Mouse (Mus musculus) lung, adult 2 months (tissue): ENCODE results near the gene Vmn1r55. TPM values are rescaled to one million over a fixed set of nuclear protein-coding genes. Genes with fewer than 3 reads are reported as not detected.
"Not testable (repeated sequence)": the region's sequence is repeated elsewhere in the genome, so short reads cannot be mapped to it uniquely, and the experiment has no call there.

Experiments
- DNase-seq: peaks from one replicate; pipeline ENCODE4 v3.0.0; 2022
- H3K4me1 ChIP-seq: fragments of 200-500 bp; 2 replicates; pipeline ENCODE4 v1.6.1; 2011; ENCODE audit warnings: low read length; ENCODE audit not compliant: control insufficient read depth, insufficient read depth
- H3K4me3 ChIP-seq: fragments of 200-500 bp; replicated peaks from 2 replicates; pipeline ENCODE3; 2011; ENCODE audit warnings: low read depth, mild to moderate bottlenecking, control low read depth, low read length; ENCODE audit errors: extremely low read depth
- CTCF ChIP-seq: fragments of 200-500 bp; IDR thresholded peaks from 2 replicates; pipeline ENCODE4 v1.5.1; 2011; ENCODE audit warnings: mild to moderate bottlenecking, low read length, control low read depth; ENCODE audit not compliant: insufficient read depth
- POLR2A ChIP-seq: fragments of 200-500 bp; IDR thresholded peaks from 2 replicates; pipeline ENCODE4 v1.6.1; 2011; ENCODE audit warnings: low read depth, mild to moderate bottlenecking, control low read depth, low read length, borderline replicate concordance; ENCODE audit errors: extremely low read depth
- WGBS: fragments of 180-500 bp; shearing (Covaris S2); methylation state at CpG from one replicate; pipeline ENCODE4 v1.1.7; 2018; 5-methylcytosine and 5-hydroxymethylcytosine counted together
- polyA plus RNA-seq: library from polyadenylated mRNA; depleted of rRNA; stranded (reverse); fragments of >200 nt; gene quantifications from 2 replicates; pipeline ENCODE4 v1.2.3, GENCODE M21; 2012; rRNA removed

The Vmn1r55 gene
- polyA plus RNA-seq, 1 experiment, result not detected

DNA sequence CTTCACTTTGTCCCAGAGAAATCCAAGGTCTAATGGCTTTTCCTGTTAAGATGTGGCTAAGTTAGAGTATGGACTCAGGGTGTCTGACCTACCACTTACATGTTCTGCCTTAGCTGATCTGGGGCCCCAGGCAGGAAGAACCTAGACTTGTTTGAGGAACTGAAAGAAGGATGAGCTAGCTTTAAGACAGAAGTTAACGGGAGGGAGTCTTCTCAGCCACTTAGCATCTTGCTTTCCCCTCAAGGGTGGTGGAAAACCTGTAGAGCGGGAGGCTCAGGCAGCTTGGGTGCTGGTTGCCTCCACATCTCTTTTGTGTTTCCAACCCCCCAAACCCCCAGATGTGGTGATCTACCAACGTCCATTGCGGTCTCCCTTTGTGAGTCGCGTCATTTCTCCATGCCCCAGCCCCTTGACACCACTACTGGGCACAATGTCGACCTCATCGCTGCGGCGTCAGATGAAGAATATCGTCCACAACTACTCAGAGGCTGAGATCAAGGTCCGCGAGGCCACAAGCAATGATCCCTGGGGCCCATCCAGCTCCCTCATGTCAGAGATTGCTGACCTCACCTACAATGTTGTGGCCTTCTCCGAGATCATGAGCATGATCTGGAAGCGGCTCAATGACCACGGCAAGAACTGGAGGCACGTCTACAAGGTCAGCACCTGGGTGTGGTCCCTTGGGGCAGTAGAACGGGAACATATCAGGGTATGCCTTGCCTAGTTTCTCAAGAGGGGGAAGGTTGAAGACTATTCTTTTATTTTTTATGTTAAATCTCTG is 66.0 kb downstream of the Vmn1r55 start:
- no peak for DNase-seq

DNA sequence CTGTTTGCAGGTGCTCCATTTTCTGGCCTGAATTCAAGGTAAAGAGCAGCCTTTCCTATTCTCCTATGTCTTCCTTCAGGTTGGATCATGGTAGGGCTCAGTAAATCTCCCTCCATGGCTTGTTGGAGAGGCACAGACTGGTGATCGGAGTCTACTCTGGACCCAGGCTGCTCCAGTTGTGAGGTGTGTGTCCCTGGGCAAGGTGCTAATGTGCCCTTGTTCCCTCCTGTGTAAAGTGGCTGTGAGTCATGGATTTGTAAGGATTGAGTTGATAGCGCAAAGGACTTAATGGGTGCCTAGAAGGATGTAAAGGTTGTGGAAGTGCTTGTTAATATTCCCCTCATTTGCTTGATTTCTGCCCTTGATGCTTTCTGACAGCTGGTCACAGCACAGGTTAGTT is 67.5 kb downstream of the Vmn1r55 start:
- Histone ChIP-seq H3K4me1 (peaks cover 6% of the 10 kb centered on the region; the same call in 1 of the 2 replicates), H3K4me3 (no peak overlapping the region)
- TF ChIP-seq POLR2A (no peak), CTCF (no peak)
- WGBS, result 86% methylated on average over 2 of the region's 2 CpGs
- no peak for DNase-seq

More for the DNA sequence above, 66.0 kb downstream of the Vmn1r55 start:
- WGBS, result 72% methylated on average over 18 of the region's 18 CpGs
- Histone ChIP-seq H3K4me1 (peaks cover 6% of the 10 kb centered on the region; the same call in 1 of the 2 replicates), H3K4me3 (no peak overlapping the region)
- no peak for TF ChIP-seq CTCF
- TF ChIP-seq POLR2A, result no peak

DNA sequence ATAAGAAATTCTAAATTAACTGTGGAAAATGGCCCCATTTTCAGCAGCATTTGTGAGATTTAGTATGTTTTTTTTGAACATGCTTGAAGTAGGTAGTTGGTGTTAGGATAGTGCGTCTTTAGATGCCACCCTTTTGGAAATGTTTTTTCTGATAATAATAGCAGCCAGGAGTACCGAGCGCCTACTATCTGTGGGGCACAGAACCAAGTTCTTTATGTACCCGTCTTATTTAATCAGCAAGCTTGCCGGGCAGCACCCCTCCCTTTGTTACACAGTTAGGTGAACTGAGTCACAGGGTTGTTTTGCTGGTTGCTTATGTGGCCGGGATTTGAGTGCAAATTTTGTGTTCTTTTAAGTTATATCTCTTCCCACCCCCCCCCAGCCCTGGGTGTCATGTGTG is 68.2 kb downstream of the Vmn1r55 start:
- no peak for TF ChIP-seq POLR2A
- no peak for TF ChIP-seq CTCF
- DNase-seq, result no peak
- Histone ChIP-seq H3K4me3 (no peak overlapping the region), H3K4me1 (peaks cover 6% of the 10 kb centered on the region; the same call in 1 of the 2 replicates)
- 37% methylated on average over 6 of the region's 6 CpGs for WGBS

DNA sequence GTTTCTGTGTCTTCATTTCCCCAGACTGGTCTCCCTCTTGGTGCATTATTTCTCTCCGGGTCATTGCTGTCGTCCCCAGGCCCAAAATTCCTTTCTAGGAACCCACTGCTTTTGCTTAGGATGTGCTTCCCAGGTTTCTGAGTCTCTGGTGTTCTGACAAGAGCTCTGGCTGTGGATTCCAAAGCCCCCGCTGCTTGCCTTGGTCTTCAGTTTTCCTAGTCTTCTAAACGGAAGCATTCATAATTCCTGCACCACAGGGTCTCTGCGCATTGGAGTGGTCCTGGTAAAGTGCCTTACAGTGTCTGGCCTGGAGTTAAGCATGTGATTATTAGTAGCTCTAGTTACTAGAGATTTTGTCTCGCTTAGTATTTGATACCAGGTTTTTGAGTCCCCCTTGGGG is 68.7 kb downstream of the Vmn1r55 start:
- TF ChIP-seq CTCF, result no peak
- TF ChIP-seq POLR2A, result no peak
- no peak for DNase-seq
- 7% methylated on average over 6 of the region's 6 CpGs for whole genome bisulfite sequencing
- peaks cover 6% of the 10 kb centered on the region; the same call in 1 of the 2 replicates for H3K4me1 ChIP-seq
- peak overlapping the region; percentile 58 for H3K4me3 ChIP-seq

- peak; percentile 94 for DNase-seq
- WGBS, result under 1% methylated on average over 81 of the region's 81 CpGs
- TF ChIP-seq POLR2A, result peak; percentile 76; the same call in 1 of the 2 replicates
- no peak for TF ChIP-seq CTCF
- Histone ChIP-seq H3K4me3 (peak within 1 kb of the TSS; percentile 58), H3K4me1 (peaks cover 4% of the 10 kb centered on the region; the same call in 1 of the 2 replicates)
Observed at GRCm38 (mm10) chr7:5080010-5080751, 69.3 kb downstream of the Vmn1r55 start, which contains the start of gene Epn1. Epn1 (plus strand) TSS chr7:5080235.

DNA sequence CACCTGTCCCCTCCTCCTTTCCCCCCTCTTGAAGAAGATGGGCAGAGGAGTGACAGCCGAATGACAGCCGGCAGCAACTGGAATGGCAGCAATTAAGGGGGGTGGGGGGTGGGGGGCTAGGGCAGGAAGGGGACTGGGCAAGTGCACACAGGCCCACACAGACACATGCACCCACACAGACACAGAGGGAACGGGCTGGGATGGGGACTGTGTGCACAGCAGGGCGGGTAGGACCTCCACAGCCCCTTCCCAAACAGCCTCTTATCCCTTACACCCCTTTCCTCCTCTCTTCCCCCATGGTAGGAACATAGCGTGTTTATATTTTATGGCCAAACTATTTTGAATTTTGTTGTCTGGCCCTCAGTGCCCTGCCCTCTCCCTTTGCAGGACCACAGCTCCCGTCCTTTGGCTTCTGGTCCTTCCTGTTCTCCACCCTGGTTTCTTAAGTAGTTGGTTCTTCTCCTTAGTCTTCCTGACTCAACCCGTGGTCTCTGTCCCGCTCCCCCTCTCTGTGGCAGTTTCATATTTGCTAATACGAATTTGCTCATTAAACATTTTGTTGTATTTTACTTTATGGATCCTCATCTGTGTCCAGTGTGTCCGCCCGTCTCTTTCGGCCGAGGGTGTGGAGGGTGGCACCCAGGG is 70.0 kb downstream of the Vmn1r55 start:
- not testable (repeated sequence) for H3K4me1 ChIP-seq, DNase-seq
- WGBS, result 26% methylated on average over 10 of the region's 13 CpGs
- peak overlapping the region; percentile 58 for H3K4me3 ChIP-seq

Other genes starting within 250 kb of the Vmn1r55 start
- 0.15 and 0.20 TPM in 2 replicates for gene Gm36210, start 243.2 kb downstream of the Vmn1r55 start, polyA plus RNA-seq
- 20.6 and 24.7 TPM in 2 replicates for gene Zfp628, start 234.5 kb downstream of the Vmn1r55 start, polyA plus RNA-seq
- 7.1 and 7.6 TPM in 2 replicates for gene Nat14, start 227.6 kb downstream of the Vmn1r55 start, polyA plus RNA-seq
- 7.5 and 8.0 TPM in 2 replicates for gene Ssc5d, start 223.9 kb downstream of the Vmn1r55 start, polyA plus RNA-seq
- gene Sbk2, start 185.3 kb downstream of the Vmn1r55 start, polyA plus RNA-seq, result 5.6 and 24.2 TPM in 2 replicates
- 6.5 and 9.0 TPM in 2 replicates for gene Sbk3, start 178.5 kb downstream of the Vmn1r55 start, polyA plus RNA-seq
- 84.1 and 90.7 TPM in 2 replicates for gene Zfp579, start 153.5 kb downstream of the Vmn1r55 start, polyA plus RNA-seq
- gene Zfp524, start 135.3 kb downstream of the Vmn1r55 start, polyA plus RNA-seq, result 37.0 and 43.5 TPM in 2 replicates
- 32.2 and 33.9 TPM in 2 replicates for gene Fiz1, start 135.0 kb downstream of the Vmn1r55 start, polyA plus RNA-seq
- gene Gm44973, start 134.2 kb downstream of the Vmn1r55 start, polyA plus RNA-seq, result not detected in 2 replicates
- gene Zfp865, start 129.3 kb downstream of the Vmn1r55 start, polyA plus RNA-seq, result 43.2 and 47.9 TPM in 2 replicates
- 0.90 and 0.97 TPM in 2 replicates for gene Ccdc106, start 129.1 kb downstream of the Vmn1r55 start, polyA plus RNA-seq
- gene 4632433K11Rik, start 115.6 kb downstream of the Vmn1r55 start, polyA plus RNA-seq, result not detected in 2 replicates
- 5.2 and 6.9 TPM in 2 replicates for gene Zfp784, start 111.2 kb downstream of the Vmn1r55 start, polyA plus RNA-seq
- gene Zfp580, start 98.1 kb downstream of the Vmn1r55 start, polyA plus RNA-seq, result 36.0 and 37.9 TPM in 2 replicates
- gene U2af2, start 87.5 kb downstream of the Vmn1r55 start, polyA plus RNA-seq, result 145 and 189 TPM in 2 replicates
- gene Epn1, start 69.4 kb downstream of the Vmn1r55 start, polyA plus RNA-seq, result 151 and 160 TPM in 2 replicates
- gene Rfpl4, start 32.7 kb downstream of the Vmn1r55 start, polyA plus RNA-seq, result not detected in 2 replicates
- gene Rasl2-9, start 23.7 kb downstream of the Vmn1r55 start, polyA plus RNA-seq, result 0.24 TPM in 1 of 2 replicates, not detected in the other
- not detected in 2 replicates for gene Vmn1r56, start 47.1 kb upstream of the Vmn1r55 start, polyA plus RNA-seq
- not detected in 2 replicates for gene Vmn1r57, start 68.8 kb upstream of the Vmn1r55 start, polyA plus RNA-seq
- gene Gm5065, start 200.9 kb upstream of the Vmn1r55 start, polyA plus RNA-seq, result not detected in 2 replicates
- not detected in 2 replicates for gene Nlrp2, start 201.4 kb upstream of the Vmn1r55 start, polyA plus RNA-seq